Mouse (Mus musculus) small intestine, adult 2 months (tissue): ENCODE data around the gene Fam135a.

Experiments used
- CTCF ChIP-seq: fragments of 200-500 bp; IDR thresholded peaks from 2 replicates; pipeline ENCODE4 v1.5.1; 2012; ENCODE audit warnings: low read depth, mild to moderate bottlenecking, control low read depth, inconsistent platforms, low read length, moderate library complexity, mixed read lengths; ENCODE audit not compliant: insufficient replicate concordance, insufficient read length; ENCODE audit errors: extremely low read depth
- POLR2A ChIP-seq: fragments of 200-500 bp; IDR thresholded peaks from 2 replicates; pipeline ENCODE4 v1.6.1; 2012; ENCODE audit warnings: low read depth, mild to moderate bottlenecking, control low read depth, inconsistent platforms, low read length, moderate library complexity

DNA sequence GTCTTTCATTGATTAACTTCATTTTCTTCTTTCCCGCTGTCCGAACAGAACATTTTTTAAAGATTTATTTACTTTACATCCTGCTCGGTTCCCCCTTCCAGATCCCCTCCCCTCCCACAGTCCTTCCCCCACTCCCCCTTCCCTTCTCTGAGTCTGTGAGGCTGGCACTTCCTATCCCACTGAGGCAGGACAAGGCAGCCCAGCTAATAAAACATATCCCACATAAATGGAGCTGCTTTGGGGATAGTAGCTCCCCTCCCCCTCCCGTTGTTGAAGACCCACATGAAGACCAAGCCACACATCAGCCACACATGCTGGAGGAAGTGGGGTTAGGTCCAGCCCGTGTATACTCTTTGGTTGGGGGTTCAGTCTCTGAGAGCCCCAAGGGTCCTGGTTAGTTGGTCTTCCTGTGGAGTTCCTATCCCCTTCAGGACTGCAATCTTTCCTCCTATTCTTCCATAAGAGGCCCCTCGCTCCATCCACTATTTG is 773 bp upstream of the Fam135a start:
- TF ChIP-seq CTCF (no peak), POLR2A (no peak)
